Mouse (Mus musculus): Measurements from ENCODE around the gene Cacna1d. TPM values are rescaled to one million over a fixed set of nuclear protein-coding genes. Genes with fewer than 3 reads are reported as not detected.
A peak's percentile ranks its signal among the peaks of the same experiment; 100 is the strongest.

Gene Cacna1d
- total and polyA plus RNA-seq, 2 experiments, result 0.55 to 0.72 TPM

GRCm38 (mm10) chr14:30528961-30529360 is 37.7 kb upstream of the Cacna1d start:
- DNase-seq (ENCODE audit: extremely low read depth, low read depth, low spot score), result no peak
- no peak for TF ChIP-seq POLR2A (IDR thresholded peaks at IDR 0.05; ENCODE audit: extremely low read depth, insufficient read depth, low read length)
- no peak for TF ChIP-seq CTCF (IDR thresholded peaks at IDR 0.05; ENCODE audit: low read depth, low read length)
- Histone ChIP-seq H3K36me3 (ENCODE audit: control insufficient read depth, insufficient read depth, low read length) (peaks cover 10% of the 10 kb centered on the region), H3K4me3 (ENCODE audit: insufficient read depth, low read depth, low read length) (no peak overlapping the region), H3K27me3 (ENCODE audit: control insufficient read depth, insufficient read depth, low read length) (no peaks in the 10 kb centered on the region), H3K27ac (replicated peaks; ENCODE audit: insufficient read depth, low read depth, low read length) (no peak overlapping the region), H3K79me2 (ENCODE audit: control insufficient read depth, insufficient read depth, low read length) (no peaks in the 10 kb centered on the region), H3K9ac (ENCODE audit: low read depth, low read length) (no peak overlapping the region), H3K4me1 (ENCODE audit: control insufficient read depth, insufficient read depth, low read length) (peaks cover 3% of the 10 kb centered on the region)
- WGBS, result 84% methylated on average over 5 of the region's 5 CpGs

- peaks cover 12% of the 10 kb centered on the region for H3K36me3 ChIP-seq (ENCODE audit: control insufficient read depth, insufficient read depth, low read length)
- H3K4me1 ChIP-seq (ENCODE audit: control insufficient read depth, insufficient read depth, low read length), result no peaks in the 10 kb centered on the region
- no peak overlapping the region for H3K27ac ChIP-seq (replicated peaks; ENCODE audit: insufficient read depth, low read depth, low read length)
- H3K27me3 ChIP-seq (ENCODE audit: control insufficient read depth, insufficient read depth, low read length), result no peaks in the 10 kb centered on the region
- no peak overlapping the region for H3K4me3 ChIP-seq (ENCODE audit: insufficient read depth, low read depth, low read length)
- DNase-seq (ENCODE audit: extremely low read depth, low read depth, low spot score), result no peak
- TF ChIP-seq POLR2A (IDR thresholded peaks at IDR 0.05; ENCODE audit: extremely low read depth, insufficient read depth, low read length) (no peak), CTCF (IDR thresholded peaks at IDR 0.05; ENCODE audit: low read depth, low read length) (no peak)
- 87% methylated on average over 10 of the region's 10 CpGs for WGBS
- no peaks in the 10 kb centered on the region for H3K79me2 ChIP-seq (ENCODE audit: control insufficient read depth, insufficient read depth, low read length)
- no peak overlapping the region for H3K9ac ChIP-seq (ENCODE audit: low read depth, low read length)
These were observed 37.1 kb upstream of the Cacna1d start for GRCm38 (mm10) chr14:30528392-30528791.

- H3K36me3 ChIP-seq (ENCODE audit: control insufficient read depth, insufficient read depth, low read length), result peaks cover 35% of the 10 kb centered on the region
- no peak overlapping the region for H3K4me3 ChIP-seq (ENCODE audit: insufficient read depth, low read depth, low read length)
- no peak overlapping the region for H3K9ac ChIP-seq (ENCODE audit: low read depth, low read length)
- no peaks in the 10 kb centered on the region for H3K4me1 ChIP-seq (ENCODE audit: control insufficient read depth, insufficient read depth, low read length)
- no peak overlapping the region for H3K27ac ChIP-seq (replicated peaks; ENCODE audit: insufficient read depth, low read depth, low read length)
- TF ChIP-seq POLR2A (IDR thresholded peaks at IDR 0.05; ENCODE audit: extremely low read depth, insufficient read depth, low read length) (no peak), CTCF (IDR thresholded peaks at IDR 0.05; ENCODE audit: low read depth, low read length) (no peak)
- no peak for DNase-seq (ENCODE audit: extremely low read depth, low read depth, low spot score)
- H3K27me3 ChIP-seq (ENCODE audit: control insufficient read depth, insufficient read depth, low read length), result no peaks in the 10 kb centered on the region
- no peaks in the 10 kb centered on the region for H3K79me2 ChIP-seq (ENCODE audit: control insufficient read depth, insufficient read depth, low read length)
- 91% methylated on average over 6 of the region's 6 CpGs for WGBS
These were observed 32.1 kb upstream of the Cacna1d start for GRCm38 (mm10) chr14:30523356-30523755.

DNA sequence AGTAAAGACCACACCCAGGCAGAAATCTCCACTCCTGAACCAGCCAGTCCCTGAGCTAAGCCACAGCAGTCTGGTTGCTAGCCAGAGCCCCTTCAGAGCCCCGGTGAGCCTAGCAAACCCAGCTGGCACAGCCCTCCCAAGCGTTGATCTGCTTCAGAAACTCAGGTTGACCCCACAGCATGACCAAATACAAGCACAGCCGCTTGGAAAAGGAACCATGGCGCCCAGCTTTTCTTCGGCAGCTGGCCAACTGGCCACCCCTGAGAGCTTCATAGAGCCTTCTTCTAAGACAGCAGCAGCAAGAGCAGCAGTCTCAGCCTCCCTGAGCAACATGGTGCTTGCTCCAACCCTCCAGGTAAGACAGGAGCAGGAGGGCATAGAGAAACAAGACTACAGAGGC is 28.1 kb upstream of the Cacna1d start:
- no peaks in the 10 kb centered on the region for H3K79me2 ChIP-seq (ENCODE audit: control insufficient read depth, insufficient read depth, low read length)
- no peaks in the 10 kb centered on the region for H3K27me3 ChIP-seq (ENCODE audit: control insufficient read depth, insufficient read depth, low read length)
- TF ChIP-seq POLR2A (IDR thresholded peaks at IDR 0.05; ENCODE audit: extremely low read depth, insufficient read depth, low read length), result no peak
- no peak overlapping the region for H3K4me3 ChIP-seq (ENCODE audit: insufficient read depth, low read depth, low read length)
- no peak overlapping the region for H3K27ac ChIP-seq (replicated peaks; ENCODE audit: insufficient read depth, low read depth, low read length)
- H3K4me1 ChIP-seq (ENCODE audit: control insufficient read depth, insufficient read depth, low read length), result peaks cover 1% of the 10 kb centered on the region; the same call in 1 of the 2 replicates
- WGBS, result 92% methylated on average over 5 of the region's 5 CpGs
- H3K36me3 ChIP-seq (ENCODE audit: control insufficient read depth, insufficient read depth, low read length), result peaks cover 26% of the 10 kb centered on the region
- no peak overlapping the region for H3K9ac ChIP-seq (ENCODE audit: low read depth, low read length)
- DNase-seq (ENCODE audit: extremely low read depth, low read depth, low spot score), result no peak

DNA sequence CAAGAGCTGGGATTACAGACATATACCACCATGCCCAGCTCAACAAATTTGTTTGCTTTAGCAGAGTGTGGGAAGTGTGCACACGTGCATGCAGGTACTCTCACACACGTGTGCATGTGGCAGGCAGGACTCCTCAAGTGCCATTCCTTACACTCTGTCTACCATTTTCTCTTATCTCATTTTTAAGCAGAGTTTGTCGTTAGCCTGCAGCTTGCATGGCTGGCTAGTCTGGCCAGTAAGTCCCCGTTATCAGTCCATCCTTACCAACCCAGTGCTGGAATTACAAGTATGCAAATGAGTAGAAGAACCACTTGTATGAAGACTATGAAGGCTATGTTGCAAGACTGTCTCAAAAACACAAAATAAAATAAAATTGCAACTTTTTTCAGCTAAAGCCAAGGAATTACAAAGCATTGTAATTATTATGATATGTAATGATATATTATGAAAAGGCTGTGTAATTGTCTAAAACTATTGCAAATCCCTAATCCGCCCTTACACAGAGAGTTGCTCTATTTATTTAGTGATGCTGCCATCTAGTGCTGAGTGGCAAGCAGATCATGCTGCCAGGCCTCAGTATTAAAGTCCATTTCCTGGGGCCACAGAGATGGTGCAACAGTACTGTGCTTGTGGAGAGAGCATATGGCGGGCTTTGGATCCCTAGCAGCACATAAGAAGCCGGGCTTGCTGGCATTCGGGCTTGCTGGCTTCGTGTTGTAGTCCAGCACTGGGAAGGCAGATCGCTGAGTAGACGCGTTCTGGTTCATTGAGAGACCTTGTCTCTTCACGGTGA is 24.9 kb upstream of the Cacna1d start:
- TF ChIP-seq POLR2A (IDR thresholded peaks at IDR 0.05; ENCODE audit: extremely low read depth, insufficient read depth, low read length), result no peak
- TF ChIP-seq CTCF (IDR thresholded peaks at IDR 0.05; ENCODE audit: low read depth, low read length), result peak; percentile 57
- no peak overlapping the region for H3K4me3 ChIP-seq (ENCODE audit: insufficient read depth, low read depth, low read length)
- no peaks in the 10 kb centered on the region for H3K27me3 ChIP-seq (ENCODE audit: control insufficient read depth, insufficient read depth, low read length)
- no peak overlapping the region for H3K27ac ChIP-seq (replicated peaks; ENCODE audit: insufficient read depth, low read depth, low read length)
- WGBS, result 65% methylated on average over 13 of the region's 13 CpGs
- DNase-seq (ENCODE audit: extremely low read depth, low read depth, low spot score), result peak; percentile 82
- no peak overlapping the region for H3K9ac ChIP-seq (ENCODE audit: low read depth, low read length)
- no peaks in the 10 kb centered on the region for H3K79me2 ChIP-seq (ENCODE audit: control insufficient read depth, insufficient read depth, low read length)
- H3K4me1 ChIP-seq (ENCODE audit: control insufficient read depth, insufficient read depth, low read length), result peaks cover 1% of the 10 kb centered on the region; the same call in 1 of the 2 replicates
- peaks cover 23% of the 10 kb centered on the region for H3K36me3 ChIP-seq (ENCODE audit: control insufficient read depth, insufficient read depth, low read length)

DNA sequence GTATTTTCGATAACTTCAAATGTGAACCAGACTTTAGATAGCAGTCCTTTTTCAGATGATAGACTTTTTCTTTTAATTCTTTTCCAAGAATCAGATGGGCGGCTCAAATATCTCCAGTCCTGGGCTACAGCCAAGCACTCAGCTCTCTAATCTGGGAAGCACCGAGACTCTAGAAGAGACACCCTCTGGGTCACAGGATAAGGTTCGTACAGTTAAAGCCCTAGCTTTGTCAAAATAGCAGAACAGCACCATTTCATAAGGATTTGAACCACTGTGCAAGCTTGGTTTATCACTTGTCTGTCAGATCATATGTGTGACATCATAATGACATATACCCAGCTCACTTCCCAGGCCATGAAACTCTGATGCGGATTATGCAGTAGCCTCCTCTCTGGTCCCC is 21.6 kb upstream of the Cacna1d start:
- H3K36me3 ChIP-seq (ENCODE audit: control insufficient read depth, insufficient read depth, low read length), result peaks cover 25% of the 10 kb centered on the region
- TF ChIP-seq POLR2A (IDR thresholded peaks at IDR 0.05; ENCODE audit: extremely low read depth, insufficient read depth, low read length), result no peak
- no peak for TF ChIP-seq CTCF (IDR thresholded peaks at IDR 0.05; ENCODE audit: low read depth, low read length)
- 75% methylated on average over 5 of the region's 5 CpGs for WGBS
- no peak overlapping the region for H3K4me3 ChIP-seq (ENCODE audit: insufficient read depth, low read depth, low read length)
- H3K9ac ChIP-seq (ENCODE audit: low read depth, low read length), result no peak overlapping the region
- H3K79me2 ChIP-seq (ENCODE audit: control insufficient read depth, insufficient read depth, low read length), result no peaks in the 10 kb centered on the region
- H3K4me1 ChIP-seq (ENCODE audit: control insufficient read depth, insufficient read depth, low read length), result peaks cover 1% of the 10 kb centered on the region; the same call in 1 of the 2 replicates
- DNase-seq (ENCODE audit: extremely low read depth, low read depth, low spot score), result no peak
- H3K27me3 ChIP-seq (ENCODE audit: control insufficient read depth, insufficient read depth, low read length), result no peaks in the 10 kb centered on the region
- H3K27ac ChIP-seq (replicated peaks; ENCODE audit: insufficient read depth, low read depth, low read length), result no peak overlapping the region

All from liver, adult 2 months (tissue).